Mouse (Mus musculus) embryonic facial prominence, embryonic 11.5 days (tissue): ENCODE data around the gene Prrc2b. TPM values are rescaled to one million over a fixed set of nuclear protein-coding genes. Genes with fewer than 3 reads are reported as not detected.

Experiments used
- ATAC-seq: fragments of 200-750 bp; cut with Nextera tagmentation; replicated peaks from 2 replicates; pipeline ENCODE4 v1.8.0; 2017; ENCODE audit warnings: low read depth; ENCODE audit not compliant: insufficient number of reproducible peaks, low FRiP score, low TSS enrichment
- DNase-seq: peaks from one replicate; pipeline ENCODE4 v3.0.0-alpha.2; 2015; ENCODE audit warnings: low spot score
- H3K27ac ChIP-seq: fragments of 300-500 bp; sonication (generic); replicated peaks from 2 replicates; pipeline ENCODE4 v1.5.1; 2014; ENCODE audit warnings: mild to moderate bottlenecking, low read depth, low read length, control low read depth
- H3K27me3 ChIP-seq: fragments of 300-500 bp; sonication (generic); 2 replicates; pipeline ENCODE4 v1.6.1; 2014; ENCODE audit warnings: mild to moderate bottlenecking, low read length, moderate library complexity, mixed read lengths; ENCODE audit not compliant: control insufficient read depth, insufficient read depth
- H3K36me3 ChIP-seq: fragments of 300-500 bp; sonication (generic); replicated peaks from 2 replicates; pipeline ENCODE4 v1.6.1; 2014; ENCODE audit warnings: low read depth, mild to moderate bottlenecking, low read length, moderate library complexity, mixed read lengths; ENCODE audit not compliant: control insufficient read depth, insufficient read depth
- H3K4me1 ChIP-seq: fragments of 300-500 bp; sonication (generic); 2 replicates; pipeline ENCODE4 v1.6.1; 2014; ENCODE audit warnings: low read length, mixed read lengths; ENCODE audit not compliant: control insufficient read depth, insufficient read depth
- H3K4me2 ChIP-seq: fragments of 300-500 bp; sonication (generic); 2 replicates; pipeline ENCODE4 v1.6.1; 2014; ENCODE audit warnings: low read depth, mild to moderate bottlenecking, control low read depth, low read length, moderate library complexity
- H3K4me3 ChIP-seq: fragments of 300-500 bp; sonication (generic); 2 replicates; pipeline ENCODE4 v1.5.1; 2014; ENCODE audit warnings: low read depth, low read length, control low read depth
- H3K9ac ChIP-seq: fragments of 300-500 bp; sonication (generic); replicated peaks from 2 replicates; pipeline ENCODE4 v1.6.1; 2014; ENCODE audit warnings: mild to moderate bottlenecking, control low read depth, low read length
- H3K9me3 ChIP-seq: fragments of 300-500 bp; sonication (generic); replicated peaks from 2 replicates; pipeline ENCODE4 v1.6.1; 2016; ENCODE audit warnings: mild to moderate bottlenecking, low read length, inconsistent platforms, mixed read lengths; ENCODE audit not compliant: control insufficient read depth
- WGBS: fragments of 180-500 bp; shearing (Covaris S2); extraction: QIAGEN DNeasy Blood & Tissue Kit; methylation state at CpG from one replicate; pipeline ENCODE4 v1.1.7; 2014; 5-methylcytosine and 5-hydroxymethylcytosine counted together
- polyA plus RNA-seq: library from polyadenylated mRNA; unstranded; fragments of >200 nt; fragmentation: Nextera tagmentation; extraction: Ambion mirVana; gene quantifications from 2 replicates; pipeline ENCODE4 v1.2.1, GENCODE M21; 2014

Gene Prrc2b
- polyA plus RNA-seq, 1 experiment from 2014 or later, result 46.2 TPM

- ATAC-seq, result no peak
- H3K27ac ChIP-seq, result no peak overlapping the region
- no peaks in the 10 kb centered on the region for H3K9me3 ChIP-seq
- H3K9ac ChIP-seq, result no peak overlapping the region
- no peaks in the 10 kb centered on the region for H3K36me3 ChIP-seq
- H3K4me2 ChIP-seq, result no peak overlapping the region
- H3K4me3 ChIP-seq, result no peak overlapping the region
- no peaks in the 10 kb centered on the region for H3K4me1 ChIP-seq
- H3K27me3 ChIP-seq, result no peaks in the 10 kb centered on the region
- no peak for DNase-seq
- WGBS, result 79% methylated on average over 4 of the region's 4 CpGs
Observed at GRCm38 (mm10) chr2:32115851-32116268, 35.0 kb upstream of the Prrc2b start.

GRCm38 (mm10) chr2:32119802-32120750 lies 30.8 kb upstream of the Prrc2b start:
- no peaks in the 10 kb centered on the region for H3K27me3 ChIP-seq
- 89% methylated on average over 20 of the region's 20 CpGs for WGBS
- no peaks in the 10 kb centered on the region for H3K4me1 ChIP-seq
- no peaks in the 10 kb centered on the region for H3K36me3 ChIP-seq
- no peak overlapping the region for H3K9ac ChIP-seq
- no peaks in the 10 kb centered on the region for H3K9me3 ChIP-seq
- no peak overlapping the region for H3K27ac ChIP-seq
- no peak for DNase-seq
- no peak overlapping the region for H3K4me2 ChIP-seq
- no peak for ATAC-seq
- H3K4me3 ChIP-seq, result no peak overlapping the region

GRCm38 (mm10) chr2:32121150-32121549 lies 29.7 kb upstream of the Prrc2b start:
- no peak for ATAC-seq
- no peak overlapping the region for H3K4me3 ChIP-seq

DNA sequence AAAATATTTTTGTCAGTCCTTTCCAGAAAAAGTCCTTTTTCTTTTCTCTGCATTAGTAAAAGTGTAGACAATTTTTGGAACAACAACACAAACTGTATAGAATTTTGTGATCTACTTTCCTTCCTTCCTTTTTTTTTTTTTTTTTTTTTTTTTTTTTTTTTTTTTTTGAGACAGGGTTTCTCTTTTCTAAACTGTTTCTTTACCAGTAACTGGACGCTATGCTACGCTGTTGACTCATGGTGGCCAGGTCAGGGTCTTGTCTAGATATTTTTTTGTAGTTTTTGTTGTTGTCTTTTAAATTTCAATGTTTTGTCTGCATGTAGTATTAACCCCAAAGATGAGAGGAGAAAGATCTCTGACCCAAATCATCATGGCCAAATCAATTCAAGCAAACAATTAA lies 29.1 kb upstream of the Prrc2b start:
- H3K4me2 ChIP-seq, result no peak overlapping the region
- no peaks in the 10 kb centered on the region for H3K27me3 ChIP-seq
- WGBS, result 73% methylated on average over 2 of the region's 2 CpGs
- no peaks in the 10 kb centered on the region for H3K9me3 ChIP-seq
- H3K9ac ChIP-seq, result no peak overlapping the region
- H3K36me3 ChIP-seq, result no peaks in the 10 kb centered on the region
- DNase-seq (no peak), ATAC-seq (no peak)
- no peak overlapping the region for H3K27ac ChIP-seq
- H3K4me1 ChIP-seq, result no peaks in the 10 kb centered on the region
- no peak overlapping the region for H3K4me3 ChIP-seq

More at GRCm38 (mm10) chr2:32121150-32121549, 29.7 kb upstream of the Prrc2b start:
- no peak for DNase-seq
- Histone ChIP-seq H3K4me2 (no peak overlapping the region), H3K27ac (no peak overlapping the region), H3K27me3 (no peaks in the 10 kb centered on the region), H3K9me3 (no peaks in the 10 kb centered on the region), H3K4me1 (no peaks in the 10 kb centered on the region), H3K9ac (no peak overlapping the region), H3K36me3 (no peaks in the 10 kb centered on the region)
- WGBS, result 51% methylated on average over 5 of the region's 5 CpGs

DNA sequence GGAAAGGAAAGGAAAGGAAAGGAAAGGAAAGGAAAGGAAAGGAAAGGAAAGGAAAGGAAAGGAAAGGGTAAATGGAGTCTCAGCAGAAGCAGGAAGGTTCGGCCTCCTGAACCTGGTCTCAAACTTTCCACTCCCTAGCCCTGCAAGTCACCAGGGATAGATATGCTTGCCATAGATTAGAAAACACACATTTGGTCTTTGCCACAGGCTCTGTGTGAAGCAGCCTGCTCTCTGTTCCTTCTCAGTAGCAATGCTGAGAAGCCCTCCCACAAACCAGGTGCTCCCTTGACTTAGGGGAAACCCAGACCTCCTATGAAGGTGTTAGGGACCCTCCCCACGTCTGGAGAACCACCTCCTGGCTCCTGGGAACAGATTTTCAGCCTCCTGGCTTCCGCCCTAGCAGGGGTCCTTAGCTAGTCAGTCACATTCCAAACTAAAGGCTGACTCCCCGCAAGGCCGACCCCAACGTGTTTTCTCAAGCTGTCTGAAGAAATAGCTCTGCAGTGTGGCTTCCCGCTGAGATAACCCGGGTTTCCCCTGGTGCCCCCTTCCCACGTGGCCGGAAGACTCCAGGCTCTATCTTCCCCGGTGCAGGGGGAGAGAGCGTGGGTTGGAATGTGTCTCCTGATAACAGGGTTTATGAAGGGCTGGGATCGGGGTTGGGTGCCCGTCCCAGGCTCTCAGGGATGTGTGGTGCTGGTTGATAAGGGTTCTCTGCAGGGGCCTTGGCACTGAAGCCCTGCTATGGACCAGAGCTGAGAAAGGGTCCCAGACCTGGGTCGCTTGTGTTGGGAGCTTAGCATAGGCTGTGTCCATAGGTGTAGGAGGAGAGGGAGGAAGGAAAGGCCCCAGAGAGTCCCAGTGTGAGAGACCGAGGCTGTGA lies 23.0 kb upstream of the Prrc2b start:
- Histone ChIP-seq H3K4me1 (no peaks in the 10 kb centered on the region), H3K27me3 (no peaks in the 10 kb centered on the region), H3K36me3 (no peaks in the 10 kb centered on the region), H3K27ac (no peak overlapping the region), H3K9ac (no peak overlapping the region), H3K4me2 (no peak overlapping the region), H3K4me3 (no peak overlapping the region), H3K9me3 (no peaks in the 10 kb centered on the region)
- WGBS, result 29% methylated on average over 16 of the region's 16 CpGs
- no peak for DNase-seq
- no peak for ATAC-seq

GRCm38 (mm10) chr2:32128536-32128841 lies 22.4 kb upstream of the Prrc2b start:
- no peak overlapping the region for H3K27ac ChIP-seq
- H3K9ac ChIP-seq, result no peak overlapping the region
- no peak overlapping the region for H3K4me2 ChIP-seq
- H3K9me3 ChIP-seq, result no peaks in the 10 kb centered on the region
- ATAC-seq (no peak), DNase-seq (no peak)
- no peaks in the 10 kb centered on the region for H3K4me1 ChIP-seq
- no peak overlapping the region for H3K4me3 ChIP-seq
- WGBS, result 85% methylated on average over 5 of the region's 5 CpGs
- H3K36me3 ChIP-seq, result no peaks in the 10 kb centered on the region
- no peaks in the 10 kb centered on the region for H3K27me3 ChIP-seq

- Histone ChIP-seq H3K27me3 (no peaks in the 10 kb centered on the region), H3K9ac (no peak overlapping the region), H3K36me3 (no peaks in the 10 kb centered on the region), H3K4me1 (no peaks in the 10 kb centered on the region), H3K9me3 (no peaks in the 10 kb centered on the region), H3K4me3 (no peak overlapping the region), H3K27ac (no peak overlapping the region), H3K4me2 (no peak overlapping the region)
- ATAC-seq (no peak), DNase-seq (no peak)
- WGBS, result 57% methylated on average over 11 of the region's 11 CpGs
Observed at GRCm38 (mm10) chr2:32129383-32130074, 21.4 kb upstream of the Prrc2b start.
